Mouse (Mus musculus) heart, adult 2 months (tissue): ENCODE data around the gene Srgap3.

Source experiments
- CTCF ChIP-seq: fragments of 200-600 bp; IDR thresholded peaks from 2 replicates; pipeline ENCODE4 v1.8.1; 2022; ENCODE audit warnings: antibody characterized with exemption, mild to moderate bottlenecking, moderate library complexity
- POLR2A ChIP-seq: fragments of 200-500 bp; IDR thresholded peaks from 2 replicates; pipeline ENCODE4 v1.6.1; 2011; ENCODE audit warnings: mild to moderate bottlenecking, low read depth, low read length, control low read depth; ENCODE audit not compliant: insufficient read depth

GRCm38 (mm10) chr6:112943596-112944245 lies 3.3 kb downstream of the Srgap3 start:
- TF ChIP-seq POLR2A (no peak), CTCF (no peak)
